Mouse (Mus musculus) Patski (cell line): ENCODE measurements around the gene Inppl1. TPM values are rescaled to one million over a fixed set of nuclear protein-coding genes. Genes with fewer than 3 reads are reported as not detected.

Experiments used
- ATAC-seq: fragments of 100-300 bp; one replicate; pipeline ENCODE4 v1.8.0; 2021
- CTCF ChIA-PET: fragments of 350-600 bp; sonication (Branson Sonifier 250); formaldehyde crosslinking; loops from one replicate; lab custom pipeline; 2022; ENCODE audit warnings: inconsistent platforms; lab: Charles Lee
- POLR2A ChIA-PET: fragments of 350-600 bp; sonication (Branson Sonifier 250); formaldehyde crosslinking; loops from one replicate; lab custom pipeline; 2022; ENCODE audit warnings: antibody characterized with exemption, inconsistent platforms; lab: Charles Lee
- DNase-seq: peaks from one replicate; pipeline ENCODE4 v3.0.0-alpha.2; 2011; ENCODE audit warnings: low read depth, low spot score
- H3K27me3 ChIP-seq: fragments of 371-371 bp; one replicate; pipeline ENCODE4 v1.5.1; 2021
- CTCF ChIP-seq: fragments of 100-300 bp; IDR thresholded peaks from one replicate; pipeline ENCODE4 v1.5.1; 2021
- in situ Hi-C: fragments of 300-500 bp; cut with MboI; formaldehyde crosslinking; loops from 3 replicates; pipeline ENCODE4 v1.11.1; 2018; ENCODE audit warnings: low pct_unique_long_range_greater_than_20kb, mixed read lengths
- polyA plus RNA-seq: library from polyadenylated mRNA; unstranded; gene quantifications from one replicate; pipeline ENCODE4 v1.2.3, GENCODE M21; 2021

The Inppl1 gene
- polyA plus RNA-seq, 1 experiment from 2014 or later: 148 TPM

GRCm38 (mm10) chr7:101772687-101773086 lies 65.3 kb downstream of the Inppl1 start:
- POLR2A ChIA-PET: no interaction called here
- CTCF ChIA-PET: no interaction called here
- no peak for TF ChIP-seq CTCF
- ATAC-seq (no peak), DNase-seq (no peak)
- in situ Hi-C loops: no loop called here
- no peaks in the 10 kb centered on the region for H3K27me3 ChIP-seq

Other genes with a start within 250 kb of the Inppl1 start
- gene Clpb, start 174.6 kb downstream of the Inppl1 start, polyA plus RNA-seq: 49.5 TPM
- not detected for gene Phox2a, start 19.9 kb downstream of the Inppl1 start, polyA plus RNA-seq
- gene Folr2, start 19.0 kb upstream of the Inppl1 start, polyA plus RNA-seq: not detected
- gene Anapc15, start 25.5 kb upstream of the Inppl1 start, polyA plus RNA-seq: 36.4 TPM
- 73.6 TPM for gene Folr1, start 32.6 kb upstream of the Inppl1 start, polyA plus RNA-seq
- 130 TPM for gene Lamtor1, start 67.7 kb upstream of the Inppl1 start, polyA plus RNA-seq
- gene Tomt, start 68.1 kb upstream of the Inppl1 start, polyA plus RNA-seq: 0.50 TPM
- 6.0 TPM for gene Lrrc51, start 95.7 kb upstream of the Inppl1 start, polyA plus RNA-seq
- gene Numa1, start 95.9 kb upstream of the Inppl1 start, polyA plus RNA-seq: 156 TPM
- 2.4 TPM for gene Il18bp, start 180.5 kb upstream of the Inppl1 start, polyA plus RNA-seq
- gene Rnf121, start 227.2 kb upstream of the Inppl1 start, polyA plus RNA-seq: 35.8 TPM
- 13.1 TPM for gene Xndc1, start 227.3 kb upstream of the Inppl1 start, polyA plus RNA-seq
- 0.24 TPM for gene Xntrpc, start 227.5 kb upstream of the Inppl1 start, polyA plus RNA-seq
- not detected for gene Trpc2, start 244.9 kb upstream of the Inppl1 start, polyA plus RNA-seq